Mouse (Mus musculus) limb, embryonic 12.5 days (tissue): ENCODE results near the gene Gga1. TPM values are rescaled to one million over a fixed set of nuclear protein-coding genes. Genes with fewer than 3 reads are reported as not detected.

ENCODE experiments used
- ATAC-seq: fragments of 200-750 bp; cut with Nextera tagmentation; 2 replicates; pipeline ENCODE4 v1.8.0; 2017; ENCODE audit warnings: low read depth, moderate TSS enrichment; ENCODE audit not compliant: insufficient number of reproducible peaks, insufficient read depth, low FRiP score, low TSS enrichment
- H3K27ac ChIP-seq: fragments of 300-500 bp; sonication (generic); 2 replicates; pipeline ENCODE4 v1.5.1; 2016; ENCODE audit warnings: mild to moderate bottlenecking, moderate library complexity
- H3K27me3 ChIP-seq: fragments of 300-500 bp; sonication (generic); 2 replicates; pipeline ENCODE4 v1.6.1; 2016; ENCODE audit warnings: mild to moderate bottlenecking, moderate library complexity
- H3K36me3 ChIP-seq: fragments of 300-500 bp; sonication (generic); 2 replicates; pipeline ENCODE4 v1.6.1; 2016; ENCODE audit warnings: mild to moderate bottlenecking, moderate library complexity
- H3K4me1 ChIP-seq: fragments of 300-500 bp; sonication (generic); replicated peaks from 2 replicates; pipeline ENCODE4 v1.6.1; 2016
- H3K4me2 ChIP-seq: fragments of 300-500 bp; sonication (generic); 2 replicates; pipeline ENCODE4 v1.6.1; 2016; ENCODE audit warnings: mild to moderate bottlenecking, moderate library complexity
- H3K4me3 ChIP-seq: fragments of 300-500 bp; sonication (generic); replicated peaks from 2 replicates; pipeline ENCODE4 v1.5.1; 2016; ENCODE audit warnings: mild to moderate bottlenecking
- H3K9ac ChIP-seq: fragments of 300-500 bp; sonication (generic); replicated peaks from 2 replicates; pipeline ENCODE4 v1.6.1; 2016; ENCODE audit warnings: mild to moderate bottlenecking, moderate library complexity
- H3K9me3 ChIP-seq: fragments of 300-500 bp; sonication (generic); 2 replicates; pipeline ENCODE4 v1.6.1; 2016; ENCODE audit warnings: mild to moderate bottlenecking, moderate library complexity
- WGBS: fragments of 180-500 bp; shearing (Covaris S2); methylation state at CpG from one replicate; pipeline ENCODE4 v1.1.7; 2016; 5-methylcytosine and 5-hydroxymethylcytosine counted together
- polyA plus RNA-seq: library from polyadenylated mRNA; unstranded; fragments of >200 nt; fragmentation: Nextera tagmentation; extraction: Ambion mirVana; gene quantifications from 2 replicates; pipeline ENCODE4 v1.2.1, GENCODE M21; 2016

The Gga1 gene
- polyA plus RNA-seq, 1 experiment from 2014 or later, result 45.9 TPM

- Histone ChIP-seq H3K4me2 (peak overlapping the region; percentile 92), H3K36me3 (peaks cover 53% of the 10 kb centered on the region), H3K9me3 (no peaks in the 10 kb centered on the region), H3K27ac (no peak overlapping the region), H3K4me1 (peaks cover 24% of the 10 kb centered on the region), H3K27me3 (no peaks in the 10 kb centered on the region), H3K4me3 (peak overlapping the region; percentile 85), H3K9ac (peak overlapping the region; percentile 86)
- WGBS, result 52% methylated on average over 8 of the region's 8 CpGs
- no peak for ATAC-seq
Measured at GRCm38 (mm10) chr15:78914823-78915659, 38.1 kb downstream of the Gga1 start.

GRCm38 (mm10) chr15:78915660-78916017 is 38.6 kb downstream of the Gga1 start:
- peaks cover 47% of the 10 kb centered on the region for H3K36me3 ChIP-seq
- 8% methylated on average over 8 of the region's 8 CpGs for WGBS
- no peaks in the 10 kb centered on the region for H3K9me3 ChIP-seq
- H3K4me3 ChIP-seq, result peak overlapping the region; percentile 85
- H3K4me1 ChIP-seq, result peaks cover 24% of the 10 kb centered on the region
- no peak for ATAC-seq
- H3K4me2 ChIP-seq, result peak overlapping the region; percentile 92
- H3K27me3 ChIP-seq, result no peaks in the 10 kb centered on the region
- H3K27ac ChIP-seq, result no peak overlapping the region
- peak overlapping the region; percentile 49; the same call in 1 of the 2 replicates for H3K9ac ChIP-seq

- no peaks in the 10 kb centered on the region for H3K27me3 ChIP-seq
- H3K9ac ChIP-seq, result peak overlapping the region; percentile 49
- H3K4me1 ChIP-seq, result peaks cover 24% of the 10 kb centered on the region
- H3K9me3 ChIP-seq, result no peaks in the 10 kb centered on the region
- no peak for ATAC-seq
- WGBS, result 60% methylated on average over 12 of the region's 12 CpGs
- no peak overlapping the region for H3K27ac ChIP-seq
- peak overlapping the region; percentile 85 for H3K4me3 ChIP-seq
- H3K36me3 ChIP-seq, result peaks cover 41% of the 10 kb centered on the region
- H3K4me2 ChIP-seq, result peak overlapping the region; percentile 92
Measured at GRCm38 (mm10) chr15:78916052-78916826, 39.2 kb downstream of the Gga1 start.

GRCm38 (mm10) chr15:78918126-78918525 is 41.1 kb downstream of the Gga1 start:
- Histone ChIP-seq H3K4me3 (no peak overlapping the region), H3K27ac (no peak overlapping the region), H3K9me3 (no peaks in the 10 kb centered on the region), H3K4me2 (no peak overlapping the region), H3K27me3 (no peaks in the 10 kb centered on the region), H3K36me3 (peaks cover 32% of the 10 kb centered on the region), H3K4me1 (peaks cover 24% of the 10 kb centered on the region), H3K9ac (no peak overlapping the region)
- no peak for ATAC-seq
- 91% methylated on average over 23 of the region's 23 CpGs for WGBS

GRCm38 (mm10) chr15:78919914-78920313 is 42.9 kb downstream of the Gga1 start:
- ATAC-seq, result no peak
- Histone ChIP-seq H3K4me1 (peaks cover 29% of the 10 kb centered on the region), H3K9me3 (no peaks in the 10 kb centered on the region), H3K27ac (no peak overlapping the region), H3K4me2 (no peak overlapping the region), H3K9ac (no peak overlapping the region), H3K27me3 (no peaks in the 10 kb centered on the region), H3K4me3 (no peak overlapping the region), H3K36me3 (peaks cover 32% of the 10 kb centered on the region)
- WGBS, result 76% methylated on average over 12 of the region's 12 CpGs

- no peak for ATAC-seq
- 92% methylated on average over 7 of the region's 7 CpGs for WGBS
- H3K27ac ChIP-seq, result no peak overlapping the region
Measured at GRCm38 (mm10) chr15:78922700-78923099, 45.7 kb downstream of the Gga1 start.

GRCm38 (mm10) chr15:78923585-78923984 is 46.6 kb downstream of the Gga1 start:
- H3K36me3 ChIP-seq, result peaks cover 13% of the 10 kb centered on the region
- peaks cover 40% of the 10 kb centered on the region for H3K4me1 ChIP-seq
- no peak overlapping the region for H3K4me3 ChIP-seq
- 0 out of 2 replicates have a peak overlapping the region, but pooled peaks have one; percentile 7 for H3K27ac ChIP-seq
- H3K9me3 ChIP-seq, result no peaks in the 10 kb centered on the region
- no peak for ATAC-seq
- H3K9ac ChIP-seq, result peak overlapping the region; percentile 23; the same call in 1 of the 2 replicates
- H3K27me3 ChIP-seq, result no peaks in the 10 kb centered on the region
- no peak overlapping the region for H3K4me2 ChIP-seq
- 34% methylated on average over 6 of the region's 6 CpGs for WGBS

More at GRCm38 (mm10) chr15:78922700-78923099, 45.7 kb downstream of the Gga1 start:
- H3K27me3 ChIP-seq, result no peaks in the 10 kb centered on the region
- peaks cover 36% of the 10 kb centered on the region for H3K4me1 ChIP-seq
- H3K4me3 ChIP-seq, result no peak overlapping the region
- H3K9ac ChIP-seq, result no peak overlapping the region
- no peaks in the 10 kb centered on the region for H3K9me3 ChIP-seq
- H3K4me2 ChIP-seq, result no peak overlapping the region
- peaks cover 20% of the 10 kb centered on the region for H3K36me3 ChIP-seq

GRCm38 (mm10) chr15:78925129-78925528 is 48.1 kb downstream of the Gga1 start:
- Histone ChIP-seq H3K4me1 (peaks cover 42% of the 10 kb centered on the region), H3K4me3 (no peak overlapping the region), H3K9me3 (no peaks in the 10 kb centered on the region), H3K27me3 (no peaks in the 10 kb centered on the region), H3K9ac (no peak overlapping the region), H3K4me2 (no peak overlapping the region), H3K27ac (peak overlapping the region; percentile 98), H3K36me3 (peaks cover 10% of the 10 kb centered on the region)
- WGBS, result 52% methylated on average over 8 of the region's 8 CpGs
- ATAC-seq, result no peak

- peak; percentile 83 for ATAC-seq
Measured at GRCm38 (mm10) chr15:78926021-78926919, 49.3 kb downstream of the Gga1 start, which contains the start of gene Lgals1. Gene Lgals1 (plus strand): TSS chr15:78926725.

GRCm38 (mm10) chr15:78927021-78927787 is 50.2 kb downstream of the Gga1 start:
- Histone ChIP-seq H3K4me1 (peaks cover 42% of the 10 kb centered on the region), H3K4me2 (peak overlapping the region; percentile 93), H3K27me3 (no peaks in the 10 kb centered on the region), H3K27ac (peak overlapping the region; percentile 98), H3K4me3 (peak overlapping the region; percentile 52), H3K9ac (peak overlapping the region; percentile 63), H3K36me3 (peaks cover 16% of the 10 kb centered on the region), H3K9me3 (no peaks in the 10 kb centered on the region)
- ATAC-seq, result no peak
- WGBS, result 13% methylated on average over 15 of the region's 15 CpGs

More at GRCm38 (mm10) chr15:78926021-78926919, 49.3 kb downstream of the Gga1 start, which contains the start of gene Lgals1:
- Histone ChIP-seq H3K9me3 (no peaks in the 10 kb centered on the region), H3K4me2 (peak within 1 kb of the TSS; percentile 93), H3K27me3 (no peaks in the 10 kb centered on the region), H3K27ac (peak within 1 kb of the TSS; percentile 98), H3K36me3 (peaks cover 16% of the 10 kb centered on the region), H3K4me3 (peak within 1 kb of the TSS; percentile 52), H3K4me1 (peaks cover 42% of the 10 kb centered on the region), H3K9ac (peak within 1 kb of the TSS; percentile 63)
- WGBS, result 4% methylated on average over 20 of the region's 20 CpGs
